Mouse (Mus musculus) cerebellum, adult 2 months (tissue): ENCODE results near the gene Rnf144a. TPM values are rescaled to one million over a fixed set of nuclear protein-coding genes. Genes with fewer than 3 reads are reported as not detected.
"Not testable (repeated sequence)": the region's sequence is repeated elsewhere in the genome, so short reads cannot be mapped to it uniquely, and the experiment has no call there.

Experiments used
- DNase-seq, 2 experiments: peaks; one replicate each; pipeline ENCODE4 v3.0.0; 2021
- H3K27ac ChIP-seq: fragments of 200-500 bp; 2 replicates; pipeline ENCODE4 v1.5.1; 2012; ENCODE audit warnings: low read length, control low read depth, inconsistent platforms; ENCODE audit not compliant: insufficient read depth
- H3K27me3 ChIP-seq: fragments of 200-500 bp; 2 replicates; pipeline ENCODE4 v1.6.1; 2012; ENCODE audit warnings: inconsistent platforms, mild to moderate bottlenecking, low read length, moderate library complexity; ENCODE audit not compliant: control insufficient read depth, insufficient read depth
- H3K4me1 ChIP-seq: fragments of 200-500 bp; 2 replicates; pipeline ENCODE4 v1.6.1; 2011; ENCODE audit warnings: low read length; ENCODE audit not compliant: control insufficient read depth, insufficient read depth
- H3K4me3 ChIP-seq: fragments of 200-500 bp; replicated peaks from 2 replicates; pipeline ENCODE3; 2011; ENCODE audit warnings: mild to moderate bottlenecking, low read depth, low read length, control low read depth; ENCODE audit not compliant: insufficient read depth
- CTCF ChIP-seq: fragments of 200-500 bp; IDR thresholded peaks from 2 replicates; pipeline ENCODE4 v1.5.1; 2011; ENCODE audit warnings: low read depth, mild to moderate bottlenecking, control low read depth, low read length, moderate library complexity, borderline replicate concordance; ENCODE audit not compliant: insufficient read depth
- POLR2A ChIP-seq: fragments of 200-500 bp; IDR thresholded peaks from 2 replicates; pipeline ENCODE4 v1.6.1; 2011; ENCODE audit warnings: low read length, control low read depth, borderline replicate concordance; ENCODE audit not compliant: insufficient read depth
- WGBS: fragments of 180-500 bp; shearing (Covaris S2); methylation state at CpG from one replicate; pipeline ENCODE4 v1.1.7; 2018; 5-methylcytosine and 5-hydroxymethylcytosine counted together
- polyA plus RNA-seq: library from polyadenylated mRNA; depleted of rRNA; stranded (reverse); fragments of >200 nt; gene quantifications from 2 replicates; pipeline ENCODE4 v1.2.3, GENCODE M21; 2012

The Rnf144a gene
- polyA plus RNA-seq, 1 experiment, result 13.8 TPM

- TF ChIP-seq POLR2A (no peak), CTCF (no peak)
- DNase-seq, result peak; percentile 66 to 82
- Histone ChIP-seq H3K27me3 (no peaks in the 10 kb centered on the region), H3K4me3 (no peak overlapping the region), H3K4me1 (peaks cover 12% of the 10 kb centered on the region), H3K27ac (no peak overlapping the region)
- WGBS, result 9% methylated on average over 7 of the region's 7 CpGs
Measured at GRCm38 (mm10) chr12:26299515-26300090, 115.5 kb downstream of the Rnf144a start.

DNA sequence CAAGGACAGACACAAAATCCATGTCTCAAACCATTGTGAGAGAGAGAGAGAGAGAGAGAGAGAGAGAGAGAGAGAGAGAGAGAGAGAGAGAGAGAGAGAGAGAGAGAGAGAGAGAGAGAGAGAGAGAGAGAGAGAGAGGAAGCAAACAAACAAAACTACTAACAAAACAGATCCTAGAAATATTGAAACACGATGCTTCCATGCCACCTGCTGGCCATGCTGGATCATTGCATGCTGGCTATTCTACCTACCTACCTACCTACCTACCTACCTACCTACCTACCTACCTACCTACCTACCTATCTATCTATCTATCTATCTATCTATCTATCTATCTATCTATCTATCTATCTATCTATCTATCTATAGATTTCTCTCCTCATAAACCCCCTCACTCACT is 119.1 kb downstream of the Rnf144a start:
- H3K4me3 ChIP-seq, H3K27me3 ChIP-seq, H3K27ac ChIP-seq: not testable (repeated sequence)
- TF ChIP-seq CTCF, result peak; percentile 77
- peak in 1 of 2 experiments; percentile 42 for DNase-seq
- WGBS, result 4% methylated on average over 1 of the region's 1 CpGs
- H3K4me1 ChIP-seq, result peaks cover 12% of the 10 kb centered on the region

DNA sequence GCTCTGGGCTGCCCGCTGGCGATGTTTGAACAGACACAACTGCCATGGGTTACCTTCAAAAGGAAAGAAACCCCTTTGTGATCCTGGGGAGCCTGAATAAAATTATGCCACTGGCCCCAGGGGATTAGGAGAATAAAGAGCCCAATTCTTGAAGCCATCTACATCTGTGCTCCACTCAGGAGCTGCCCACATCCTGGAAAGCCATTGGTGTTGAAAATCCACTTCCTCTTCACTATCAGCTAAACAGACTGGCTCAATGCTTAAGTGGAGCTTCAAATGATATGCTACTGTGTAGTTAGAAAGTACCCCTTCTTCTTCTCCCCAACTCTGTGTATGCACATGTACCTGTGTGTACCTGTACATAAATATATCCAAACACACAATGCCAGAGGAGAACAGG is 125.9 kb downstream of the Rnf144a start:
- no peak for TF ChIP-seq POLR2A
- no peak for TF ChIP-seq CTCF
- DNase-seq, result no peak

DNA sequence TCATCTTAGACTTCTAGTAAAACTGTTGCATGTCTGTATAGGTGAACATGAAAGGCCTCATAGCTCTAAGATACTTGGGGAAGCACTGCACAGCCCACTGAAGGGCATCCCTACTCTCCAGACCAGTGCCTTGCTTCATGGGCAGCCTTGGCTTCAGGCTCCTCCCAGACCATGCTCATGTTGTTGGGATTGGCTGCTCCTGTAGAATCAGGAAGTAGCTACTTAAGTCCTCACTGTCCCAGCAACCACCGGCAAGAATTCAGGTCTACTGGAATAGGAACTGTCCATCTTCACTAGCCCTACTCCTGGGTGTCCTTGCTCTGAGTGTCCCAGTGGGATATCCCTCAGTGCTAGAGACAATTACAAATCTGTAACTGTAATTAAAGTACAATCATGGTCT is 126.7 kb downstream of the Rnf144a start:
- no peak for DNase-seq
- TF ChIP-seq POLR2A, result no peak
- TF ChIP-seq CTCF, result no peak
- H3K4me3 ChIP-seq, result no peak overlapping the region
- H3K4me1 ChIP-seq, result no peaks in the 10 kb centered on the region
- WGBS, result 78% methylated on average over 1 of the region's 1 CpGs
- H3K27ac ChIP-seq, result no peak overlapping the region
- no peaks in the 10 kb centered on the region for H3K27me3 ChIP-seq

More for the DNA sequence above, 125.9 kb downstream of the Rnf144a start:
- Histone ChIP-seq H3K4me3 (no peak overlapping the region), H3K27me3 (no peaks in the 10 kb centered on the region), H3K4me1 (no peaks in the 10 kb centered on the region), H3K27ac (no peak overlapping the region)
- 96% methylated on average over 2 of the region's 2 CpGs for WGBS

DNA sequence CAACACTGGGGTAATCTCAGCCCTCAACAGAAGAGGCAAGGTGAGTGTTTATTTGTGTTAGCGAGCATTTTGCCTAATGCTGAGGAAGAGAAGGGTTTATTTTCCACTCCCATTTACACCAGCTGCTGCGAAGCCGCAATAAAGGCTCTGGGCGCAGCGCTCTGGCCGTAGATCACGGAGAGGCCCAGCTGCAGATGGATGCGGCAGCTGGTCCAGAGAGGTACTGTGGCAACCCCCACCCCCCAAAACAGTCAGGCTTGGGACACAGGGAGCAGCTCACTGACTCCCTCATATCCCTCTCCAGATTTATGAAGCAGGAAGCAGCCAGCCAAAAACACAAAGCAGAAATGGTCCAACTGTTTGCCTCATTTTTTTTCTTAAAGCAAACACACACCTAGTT is 129.1 kb downstream of the Rnf144a start:
- H3K4me3 ChIP-seq, result no peak overlapping the region
- no peak overlapping the region for H3K27ac ChIP-seq
- no peak for TF ChIP-seq POLR2A
- H3K4me1 ChIP-seq, result peaks cover 3% of the 10 kb centered on the region; the same call in 1 of the 2 replicates
- no peaks in the 10 kb centered on the region for H3K27me3 ChIP-seq
- 65% methylated on average over 8 of the region's 8 CpGs for WGBS
- no peak for DNase-seq

- no peak overlapping the region for H3K4me3 ChIP-seq
- DNase-seq, result no peak
- WGBS, result 68% methylated on average over 3 of the region's 3 CpGs
- H3K27ac ChIP-seq, result no peak overlapping the region
- H3K4me1 ChIP-seq, result peaks cover 3% of the 10 kb centered on the region; the same call in 1 of the 2 replicates
- no peaks in the 10 kb centered on the region for H3K27me3 ChIP-seq
- no peak for TF ChIP-seq POLR2A
- no peak for TF ChIP-seq CTCF
Measured at GRCm38 (mm10) chr12:26285460-26285859, 129.6 kb downstream of the Rnf144a start.

- Histone ChIP-seq H3K27me3 (no peaks in the 10 kb centered on the region), H3K4me3 (no peak overlapping the region), H3K27ac (no peak overlapping the region), H3K4me1 (peaks cover 7% of the 10 kb centered on the region)
- TF ChIP-seq POLR2A (no peak), CTCF (no peak)
- DNase-seq, result no peak
- 52% methylated on average over 3 of the region's 3 CpGs for WGBS
Measured at GRCm38 (mm10) chr12:26280719-26281480, 134.2 kb downstream of the Rnf144a start.

- no peak overlapping the region for H3K4me3 ChIP-seq
- TF ChIP-seq CTCF (peak; percentile 75), POLR2A (no peak)
- H3K27me3 ChIP-seq, result no peaks in the 10 kb centered on the region
- peaks cover 7% of the 10 kb centered on the region for H3K4me1 ChIP-seq
- peak; percentile 63 to 68 for DNase-seq
- 22% methylated on average over 7 of the region's 7 CpGs for WGBS
- H3K27ac ChIP-seq, result no peak overlapping the region
Measured at GRCm38 (mm10) chr12:26277002-26277669, 137.9 kb downstream of the Rnf144a start.
